Mouse (Mus musculus) forebrain, embryonic 11.5 days (tissue): Measurements from ENCODE around the gene Ncoa5. TPM values are rescaled to one million over a fixed set of nuclear protein-coding genes. Genes with fewer than 3 reads are reported as not detected.

Experiments
- ATAC-seq: fragments of 200-750 bp; cut with Nextera tagmentation; replicated peaks from 2 replicates; pipeline ENCODE4 v1.8.0; 2017; ENCODE audit warnings: moderate TSS enrichment; ENCODE audit not compliant: low FRiP score
- DNase-seq: peaks from one replicate; pipeline ENCODE4 v3.0.0-alpha.2; 2017; ENCODE audit warnings: low spot score
- H3K27ac ChIP-seq: fragments of 300-500 bp; sonication (generic); 2 replicates; pipeline ENCODE4 v1.5.1; 2014; ENCODE audit warnings: low read depth, low read length
- H3K27me3 ChIP-seq: fragments of 300-500 bp; sonication (generic); 2 replicates; pipeline ENCODE4 v1.6.1; 2014; ENCODE audit warnings: mild to moderate bottlenecking, low read length, mixed read lengths; ENCODE audit not compliant: control insufficient read depth, insufficient read depth
- H3K36me3 ChIP-seq: fragments of 300-500 bp; sonication (generic); 2 replicates; pipeline ENCODE4 v1.6.1; 2014; ENCODE audit warnings: mild to moderate bottlenecking, low read length, moderate library complexity, mixed read lengths; ENCODE audit not compliant: control insufficient read depth, insufficient read depth
- H3K4me1 ChIP-seq: fragments of 300-500 bp; sonication (generic); replicated peaks from 2 replicates; pipeline ENCODE4 v1.6.1; 2014; ENCODE audit warnings: low read length, mixed read lengths; ENCODE audit not compliant: control insufficient read depth, insufficient read depth
- H3K4me2 ChIP-seq: fragments of 300-500 bp; sonication (generic); 2 replicates; pipeline ENCODE4 v1.6.1; 2014; ENCODE audit warnings: low read depth, mild to moderate bottlenecking, low read length, moderate library complexity, mixed read lengths; ENCODE audit not compliant: severe bottlenecking
- H3K4me3 ChIP-seq: fragments of 300-500 bp; sonication (generic); 2 replicates; pipeline ENCODE4 v1.5.1; 2014; ENCODE audit warnings: low read depth, low read length
- H3K9ac ChIP-seq: fragments of 300-500 bp; sonication (generic); 2 replicates; pipeline ENCODE4 v1.6.1; 2014; ENCODE audit warnings: low read length
- H3K9me3 ChIP-seq: fragments of 300-500 bp; sonication (generic); 2 replicates; pipeline ENCODE4 v1.6.1; 2016; ENCODE audit warnings: low read length, mixed read lengths; ENCODE audit not compliant: control insufficient read depth
- whole genome bisulfite sequencing: fragments of 180-500 bp; shearing (Covaris S2); extraction: QIAGEN DNeasy Blood & Tissue Kit; methylation state at CpG from one replicate; pipeline ENCODE4 v1.1.7; 2014; 5-methylcytosine and 5-hydroxymethylcytosine counted together
- polyA plus RNA-seq: library from polyadenylated mRNA; unstranded; fragments of >200 nt; fragmentation: Nextera tagmentation; extraction: Ambion mirVana; gene quantifications from 2 replicates; pipeline ENCODE4 v1.2.1, GENCODE M21; 2014

Ncoa5 gene
- polyA plus RNA-seq, 1 experiment from 2014 or later = 113 TPM

GRCm38 (mm10) chr2:165035058-165035431, 378 bp upstream of the Ncoa5 start:
- DNase-seq (no peak), ATAC-seq (no peak; the same call in 1 of the 2 replicates)
- Histone ChIP-seq H3K4me2 (peak overlapping the region; percentile 28), H3K27me3 (no peaks in the 10 kb centered on the region), H3K9ac (no peak overlapping the region), H3K9me3 (no peaks in the 10 kb centered on the region), H3K4me1 (peaks cover 7% of the 10 kb centered on the region; the same call in 1 of the 2 replicates), H3K27ac (peak overlapping the region; percentile 62; the same call in 1 of the 2 replicates), H3K36me3 (no peaks in the 10 kb centered on the region), H3K4me3 (no peak overlapping the region)
- WGBS = 30% methylated on average over 5 of the region's 5 CpGs

GRCm38 (mm10) chr2:165033306-165033705, 1.4 kb downstream of the Ncoa5 start:
- H3K9ac ChIP-seq = peak overlapping the region; percentile 99
- H3K4me1 ChIP-seq = peaks cover 7% of the 10 kb centered on the region; the same call in 1 of the 2 replicates
- ATAC-seq (no peak), DNase-seq (no peak)
- peak overlapping the region; percentile 96 for H3K4me3 ChIP-seq
- H3K36me3 ChIP-seq = no peaks in the 10 kb centered on the region
- 65% methylated on average over 6 of the region's 6 CpGs for WGBS
- peak overlapping the region; percentile 77 for H3K4me2 ChIP-seq
- H3K9me3 ChIP-seq = no peaks in the 10 kb centered on the region
- no peaks in the 10 kb centered on the region for H3K27me3 ChIP-seq
- H3K27ac ChIP-seq = no peak overlapping the region

- H3K4me3 ChIP-seq = 0 out of 2 replicates have a peak overlapping the region, but pooled peaks have one; percentile 5
- H3K27me3 ChIP-seq = no peaks in the 10 kb centered on the region
- ATAC-seq = no peak
- H3K27ac ChIP-seq = no peak overlapping the region
- no peak for DNase-seq
- H3K9me3 ChIP-seq = no peaks in the 10 kb centered on the region
- WGBS = 55% methylated on average over 3 of the region's 3 CpGs
- H3K4me2 ChIP-seq = peak overlapping the region; percentile 77
- peaks cover 7% of the 10 kb centered on the region; the same call in 1 of the 2 replicates for H3K4me1 ChIP-seq
- H3K36me3 ChIP-seq = no peaks in the 10 kb centered on the region
- H3K9ac ChIP-seq = no peak overlapping the region
Observed at GRCm38 (mm10) chr2:165032533-165032932, 2.1 kb downstream of the Ncoa5 start.

- WGBS = 89% methylated on average over 1 of the region's 1 CpGs
- ATAC-seq (no peak), DNase-seq (no peak)
- no peaks in the 10 kb centered on the region; the same call in 1 of the 2 replicates for H3K36me3 ChIP-seq
- no peak overlapping the region for H3K4me3 ChIP-seq
- H3K9me3 ChIP-seq = no peaks in the 10 kb centered on the region
- no peak overlapping the region for H3K27ac ChIP-seq
- no peak overlapping the region for H3K9ac ChIP-seq
- 0 out of 2 replicates have a peak, but pooled peaks cover under 1% of the 10 kb centered on the region for H3K4me1 ChIP-seq
- no peaks in the 10 kb centered on the region for H3K27me3 ChIP-seq
- H3K4me2 ChIP-seq = no peak overlapping the region
Observed at GRCm38 (mm10) chr2:165027163-165027562, 7.5 kb downstream of the Ncoa5 start.

GRCm38 (mm10) chr2:165020490-165020889, 14.2 kb downstream of the Ncoa5 start:
- DNase-seq (no peak), ATAC-seq (no peak)
- Histone ChIP-seq H3K27me3 (no peaks in the 10 kb centered on the region), H3K4me3 (no peak overlapping the region), H3K4me2 (no peak overlapping the region), H3K9me3 (no peaks in the 10 kb centered on the region), H3K9ac (no peak overlapping the region), H3K4me1 (no peaks in the 10 kb centered on the region), H3K36me3 (no peaks in the 10 kb centered on the region; the same call in 1 of the 2 replicates), H3K27ac (no peak overlapping the region)
- 86% methylated on average over 3 of the region's 3 CpGs for WGBS

GRCm38 (mm10) chr2:165014935-165015334, 19.7 kb downstream of the Ncoa5 start:
- DNase-seq = no peak
- no peak for ATAC-seq
- no peaks in the 10 kb centered on the region for H3K9me3 ChIP-seq
- H3K4me2 ChIP-seq = no peak overlapping the region
- no peak overlapping the region for H3K4me3 ChIP-seq
- WGBS = 95% methylated on average over 5 of the region's 5 CpGs
- H3K27me3 ChIP-seq = no peaks in the 10 kb centered on the region
- H3K36me3 ChIP-seq = peaks cover 6% of the 10 kb centered on the region
- no peak overlapping the region for H3K27ac ChIP-seq
- H3K9ac ChIP-seq = no peak overlapping the region
- H3K4me1 ChIP-seq = no peaks in the 10 kb centered on the region

GRCm38 (mm10) chr2:165010351-165010750, 24.3 kb downstream of the Ncoa5 start:
- Histone ChIP-seq H3K9ac (no peak overlapping the region), H3K36me3 (peaks cover 31% of the 10 kb centered on the region), H3K27me3 (no peaks in the 10 kb centered on the region), H3K4me1 (no peaks in the 10 kb centered on the region), H3K9me3 (no peaks in the 10 kb centered on the region), H3K4me3 (no peak overlapping the region), H3K4me2 (no peak overlapping the region), H3K27ac (no peak overlapping the region)
- ATAC-seq (no peak), DNase-seq (no peak)
- WGBS = 92% methylated on average over 10 of the region's 10 CpGs

- DNase-seq (no peak), ATAC-seq (no peak)
- WGBS = 95% methylated on average over 2 of the region's 2 CpGs
- Histone ChIP-seq H3K36me3 (peaks cover 35% of the 10 kb centered on the region), H3K9me3 (no peaks in the 10 kb centered on the region), H3K9ac (no peak overlapping the region), H3K4me1 (no peaks in the 10 kb centered on the region), H3K27ac (no peak overlapping the region), H3K27me3 (no peaks in the 10 kb centered on the region), H3K4me2 (no peak overlapping the region), H3K4me3 (no peak overlapping the region)
Observed at GRCm38 (mm10) chr2:165009581-165009980, 25.1 kb downstream of the Ncoa5 start.

GRCm38 (mm10) chr2:165009161-165009560, 25.5 kb downstream of the Ncoa5 start:
- Histone ChIP-seq H3K27me3 (no peaks in the 10 kb centered on the region), H3K4me3 (no peak overlapping the region), H3K4me1 (no peaks in the 10 kb centered on the region), H3K9ac (no peak overlapping the region), H3K36me3 (peaks cover 35% of the 10 kb centered on the region), H3K27ac (no peak overlapping the region), H3K4me2 (no peak overlapping the region), H3K9me3 (no peaks in the 10 kb centered on the region)
- 97% methylated on average over 14 of the region's 14 CpGs for WGBS
- ATAC-seq (no peak), DNase-seq (no peak)
